Mouse (Mus musculus): ENCODE measurements around the gene Kir3dl2.

DNA sequence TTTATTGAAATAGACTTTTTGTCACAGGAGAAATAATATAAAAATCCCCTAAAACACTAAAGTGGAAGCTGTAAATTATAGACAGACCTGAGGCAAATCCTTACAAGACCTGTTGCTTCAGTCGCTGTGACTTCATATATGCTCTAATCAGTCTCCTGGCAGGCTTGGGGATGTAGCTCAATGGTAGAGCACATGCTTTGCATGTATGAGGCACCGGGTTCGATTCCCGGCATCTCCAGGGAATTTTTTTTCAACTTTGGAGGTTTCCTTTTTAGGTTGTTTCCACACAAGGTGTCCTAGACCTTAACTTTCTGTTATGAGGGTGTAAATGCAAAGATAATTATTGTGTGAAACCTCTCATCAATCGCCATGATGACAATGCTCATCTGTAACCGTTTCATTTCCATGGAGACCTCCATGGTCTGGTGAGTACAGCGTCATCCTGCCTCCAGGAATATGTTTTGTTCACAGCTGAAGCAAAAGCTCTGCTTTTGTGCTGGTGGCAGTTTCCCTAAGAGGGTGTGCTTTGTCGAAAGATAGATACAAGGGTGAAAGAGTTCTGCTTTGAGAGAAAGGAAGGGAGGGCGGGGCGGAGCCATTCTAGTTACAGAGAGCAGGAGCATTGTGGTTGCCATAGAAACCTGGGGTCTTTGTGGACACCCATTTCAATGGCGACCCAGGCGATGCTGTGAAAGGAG is 46.5 kb upstream of the Kir3dl2 start, which contains the start of gene Tceal3:
- TF ChIP-seq CTCF (conservative IDR thresholded peaks at IDR 0.05; ENCODE audit: low read length), result no peak
- no peak for TF ChIP-seq POU5F1 (IDR thresholded peaks at IDR 0.05; ENCODE audit: borderline replicate concordance, low read length)
